Mouse (Mus musculus) retina, adult 2 months (tissue): Measurements from ENCODE around the gene Rfc2.

Experiments
- DNase-seq: peaks from one replicate; pipeline ENCODE4 v3.0.0-alpha.2; 2012; ENCODE audit warnings: low read depth, low spot score

Gene Rfc2

GRCm38 (mm10) chr5:134565696-134566095 is 15.5 kb upstream of the Rfc2 start:
- DNase-seq = no peak

- DNase-seq = no peak
Observed at GRCm38 (mm10) chr5:134567445-134567844, 13.7 kb upstream of the Rfc2 start.

- DNase-seq = no peak
Observed at GRCm38 (mm10) chr5:134568030-134568429, 13.1 kb upstream of the Rfc2 start.

- no peak for DNase-seq
Observed at GRCm38 (mm10) chr5:134568964-134569491, 12.1 kb upstream of the Rfc2 start.

GRCm38 (mm10) chr5:134571730-134572507 is 9.2 kb upstream of the Rfc2 start:
- peak; percentile 46 for DNase-seq

GRCm38 (mm10) chr5:134572508-134573214 is 8.5 kb upstream of the Rfc2 start:
- no peak for DNase-seq

- no peak for DNase-seq
Observed at GRCm38 (mm10) chr5:134575833-134576232, 5.3 kb upstream of the Rfc2 start.

- DNase-seq = no peak
Observed at GRCm38 (mm10) chr5:134576517-134577220, 4.5 kb upstream of the Rfc2 start.

- DNase-seq = no peak
Observed at GRCm38 (mm10) chr5:134577534-134577933, 3.6 kb upstream of the Rfc2 start.

GRCm38 (mm10) chr5:134579135-134579534 is 2.0 kb upstream of the Rfc2 start:
- no peak for DNase-seq

- peak; percentile 95 for DNase-seq
Observed at GRCm38 (mm10) chr5:134582221-134582907, 1.2 kb downstream of the Rfc2 start.

GRCm38 (mm10) chr5:134583006-134583883 is 2.1 kb downstream of the Rfc2 start:
- DNase-seq = no peak

- DNase-seq = no peak
Observed at GRCm38 (mm10) chr5:134583884-134584213, 2.7 kb downstream of the Rfc2 start.

GRCm38 (mm10) chr5:134584798-134585197 is 3.6 kb downstream of the Rfc2 start:
- no peak for DNase-seq

GRCm38 (mm10) chr5:134589900-134590299 is 8.7 kb downstream of the Rfc2 start:
- no peak for DNase-seq

- no peak for DNase-seq
Observed at GRCm38 (mm10) chr5:134592026-134592581, 10.9 kb downstream of the Rfc2 start.

- DNase-seq = no peak
Observed at GRCm38 (mm10) chr5:134593093-134593492, 11.9 kb downstream of the Rfc2 start.

- no peak for DNase-seq
Observed at GRCm38 (mm10) chr5:134597711-134598110, 16.5 kb downstream of the Rfc2 start.

GRCm38 (mm10) chr5:134604376-134604775 is 23.2 kb downstream of the Rfc2 start:
- DNase-seq = no peak

GRCm38 (mm10) chr5:134606314-134606713 is 25.1 kb downstream of the Rfc2 start:
- DNase-seq = no peak
